Mouse (Mus musculus) layer of hippocampus, postnatal 36 days (tissue): ENCODE data around the gene Ndufa13. TPM values are rescaled to one million over a fixed set of nuclear protein-coding genes. Genes with fewer than 3 reads are reported as not detected.

Experiments
- total RNA-seq, 2 experiments: library from RNA; stranded (reverse); gene quantifications; 2 replicates each; pipeline ENCODE4 v1.2.3; 2021

The Ndufa13 gene
- total RNA-seq, 2 experiments from 2014 or later, result 154 to 159 TPM

Other genes with a start within 250 kb of the Ndufa13 start
- 1 to 10 TPM; 4.9 to 5.6 TPM for gene Zfp964, start 248.1 kb downstream of the Ndufa13 start, total RNA-seq
- gene Zfp869, start 191.8 kb downstream of the Ndufa13 start, total RNA-seq, result 10 to 100 TPM; 19.8 to 22.3 TPM
- gene Zfp963, start 152.6 kb downstream of the Ndufa13 start, total RNA-seq, result 1 to 10 TPM; 5.2 to 5.7 TPM
- 1 to 10 TPM in 1 of 2 experiments, not detected in 1; 1.3 TPM for gene Gm20422, start 127.7 kb downstream of the Ndufa13 start, total RNA-seq
- gene Atp13a1, start 111.4 kb downstream of the Ndufa13 start, total RNA-seq, result 10 to 100 TPM; 40.3 to 40.6 TPM
- 10 to 100 TPM; 28.1 to 32.1 TPM for gene Zfp866, start 111.4 kb downstream of the Ndufa13 start, total RNA-seq
- gene Gmip, start 93.9 kb downstream of the Ndufa13 start, total RNA-seq, result 10 to 100 TPM; 12.0 to 17.3 TPM
- under 1 TPM; 0.60 to 0.68 TPM for gene Lpar2, start 80.1 kb downstream of the Ndufa13 start, total RNA-seq
- 10 to 100 TPM; 15.6 to 19.0 TPM for gene Pbx4, start 70.1 kb downstream of the Ndufa13 start, total RNA-seq
- gene Cilp2, start 14.9 kb downstream of the Ndufa13 start, total RNA-seq, result under 1 TPM; 0.86 to 0.92 TPM
- gene Tssk6, start 374 bp downstream of the Ndufa13 start, total RNA-seq, result under 1 TPM in 1 of 2 experiments, not detected in 1; 0.76 TPM
- 10 to 100 TPM; 32.3 to 36.3 TPM for gene Yjefn3, start 154 bp upstream of the Ndufa13 start, total RNA-seq
- gene Gatad2a, start 93.8 kb upstream of the Ndufa13 start, total RNA-seq, result 10 to 100 TPM; 31.4 to 33.4 TPM
- 10 to 100 TPM; 77.3 to 80.9 TPM for gene Mau2, start 140.2 kb upstream of the Ndufa13 start, total RNA-seq
- gene Sugp1, start 140.3 kb upstream of the Ndufa13 start, total RNA-seq, result 10 to 100 TPM; 47.0 to 51.3 TPM
- 1 to 10 TPM; 5.0 to 8.5 TPM for gene Tm6sf2, start 170.4 kb upstream of the Ndufa13 start, total RNA-seq
- 10 to 100 TPM; 73.7 to 91.3 TPM for gene Hapln4, start 180.9 kb upstream of the Ndufa13 start, total RNA-seq
- gene Ncan, start 218.3 kb upstream of the Ndufa13 start, total RNA-seq, result 100 to 1,000 TPM; 167 to 170 TPM
- gene Nr2c2ap, start 228.8 kb upstream of the Ndufa13 start, total RNA-seq, result 10 to 100 TPM; 25.4 to 30.5 TPM
- gene Rfxank, start 236.6 kb upstream of the Ndufa13 start, total RNA-seq, result 10 to 100 TPM; 14.0 to 15.3 TPM
- gene Borcs8, start 236.9 kb upstream of the Ndufa13 start, total RNA-seq, result 10 to 100 TPM; 43.9 to 50.8 TPM
- gene Mef2b, start 237.2 kb upstream of the Ndufa13 start, total RNA-seq, result under 1 TPM; 0.27 to 0.38 TPM